In genomic region chr11:56351231-56351630, GRCm38 (mm10) we compare ENCODE assay signal across 14 mouse cellular contexts.
"Had no signal": no experiment of that assay in that cellular context is flagged by ENCODE, and none has a peak within 500 bp of the region (broad histone marks: within the 10 kb centered on the region; RNA-seq: fewer than 3 reads in every experiment).

No protein-coding gene starts in this region.

- ATAC-seq: liver, postnatal 0 days; midbrain, embryonic 13.5 days had no signal

- H3K36me3 ChIP-seq: limb, embryonic 12.5 days; liver, embryonic 13.5 days; midbrain, embryonic 13.5 days; stomach, embryonic 15.5 days had no signal

- H3K4me3 ChIP-seq: limb, embryonic 12.5 days; liver, embryonic 13.5 days; midbrain, embryonic 13.5 days; stomach, embryonic 15.5 days had no signal

- H3K4me2 ChIP-seq: limb, embryonic 12.5 days; liver, embryonic 13.5 days; midbrain, embryonic 13.5 days; stomach, embryonic 15.5 days had no signal

- H3K27ac ChIP-seq: kidney, postnatal 0 days; limb, embryonic 12.5 days; liver, embryonic 13.5 days; midbrain, embryonic 13.5 days; stomach, embryonic 15.5 days had no signal

- DNase-seq: kidney, adult 11 months; kidney, adult 9 months; kidney, postnatal 36 days; layer of hippocampus, postnatal 36 days; liver; liver, embryonic 13.5 days; liver, postnatal 0 days; right cerebral cortex, postnatal 14 days; thymus, adult 2 months; thymus, postnatal 25 days had no signal

- H3K27me3 ChIP-seq: limb, embryonic 12.5 days; liver, embryonic 13.5 days; midbrain, embryonic 13.5 days; stomach, embryonic 15.5 days had no signal

- H3K4me1 ChIP-seq: limb, embryonic 12.5 days; liver, embryonic 13.5 days; stomach, embryonic 15.5 days had no signal

- H3K9me3 ChIP-seq: limb, embryonic 12.5 days; liver, embryonic 13.5 days; midbrain, embryonic 13.5 days; stomach, embryonic 15.5 days had no signal

- H3K9ac ChIP-seq: limb, embryonic 12.5 days; liver, embryonic 13.5 days; liver, postnatal 0 days; midbrain, embryonic 13.5 days; stomach, embryonic 15.5 days had no signal
